Mouse (Mus musculus): Measurements from ENCODE around the gene Tnfrsf18. TPM values are rescaled to one million over a fixed set of nuclear protein-coding genes. Genes with fewer than 3 reads are reported as not detected.

Tnfrsf18 gene
- polyA plus RNA-seq, 1 experiment from 2014 or later: 1.4 TPM

GRCm38 (mm10) chr4:156004109-156004508 is 21.9 kb upstream of the Tnfrsf18 start:
- no peak for DNase-seq
- H3K4me3 ChIP-seq (replicated peaks; ENCODE audit: low read depth, low read length): no peak overlapping the region
- H3K4me1 ChIP-seq (ENCODE audit: control insufficient read depth, insufficient read depth, low read length): no peaks in the 10 kb centered on the region
- H3K27me3 ChIP-seq (ENCODE audit: control insufficient read depth, insufficient read depth, low read length): no peaks in the 10 kb centered on the region
- peaks cover 89% of the 10 kb centered on the region for H3K36me3 ChIP-seq (ENCODE audit: control insufficient read depth, insufficient read depth, low read length)
- H3K9me3 ChIP-seq (ENCODE audit: control insufficient read depth, low read length): no peaks in the 10 kb centered on the region
- ATAC-seq (ENCODE audit: low FRiP score, low TSS enrichment): no peak
- H3K9ac ChIP-seq (replicated peaks; ENCODE audit: low read length): no peak overlapping the region
- no peak overlapping the region for H3K27ac ChIP-seq (replicated peaks; ENCODE audit: low read depth, low read length)
- H3K4me2 ChIP-seq (ENCODE audit: low read length): no peak overlapping the region
- WGBS: 96% methylated on average over 3 of the region's 3 CpGs

- H3K9me3 ChIP-seq (ENCODE audit: control insufficient read depth, low read length): no peaks in the 10 kb centered on the region
- peaks cover 89% of the 10 kb centered on the region for H3K36me3 ChIP-seq (ENCODE audit: control insufficient read depth, insufficient read depth, low read length)
- DNase-seq (no peak), ATAC-seq (ENCODE audit: low FRiP score, low TSS enrichment) (no peak)
- H3K27ac ChIP-seq (replicated peaks; ENCODE audit: low read depth, low read length): no peak overlapping the region
- no peaks in the 10 kb centered on the region for H3K27me3 ChIP-seq (ENCODE audit: control insufficient read depth, insufficient read depth, low read length)
- 93% methylated on average over 4 of the region's 4 CpGs for WGBS
- H3K9ac ChIP-seq (replicated peaks; ENCODE audit: low read length): no peak overlapping the region
- H3K4me2 ChIP-seq (ENCODE audit: low read length): no peak overlapping the region
- no peaks in the 10 kb centered on the region for H3K4me1 ChIP-seq (ENCODE audit: control insufficient read depth, insufficient read depth, low read length)
- no peak overlapping the region for H3K4me3 ChIP-seq (replicated peaks; ENCODE audit: low read depth, low read length)
Measured at GRCm38 (mm10) chr4:156008369-156008768, 17.6 kb upstream of the Tnfrsf18 start.

GRCm38 (mm10) chr4:156013637-156014036 is 12.3 kb upstream of the Tnfrsf18 start, which contains the start of gene Tnfrsf4:
TSS of gene Tnfrsf4 (plus strand) at chr4:156013843.
- no peaks in the 10 kb centered on the region for H3K9me3 ChIP-seq (ENCODE audit: control insufficient read depth, low read length)
- ATAC-seq (ENCODE audit: low FRiP score, low TSS enrichment) (no peak), DNase-seq (no peak)
- no peak within 1 kb of the TSS for H3K4me3 ChIP-seq (replicated peaks; ENCODE audit: low read depth, low read length)
- H3K27me3 ChIP-seq (ENCODE audit: control insufficient read depth, insufficient read depth, low read length): no peaks in the 10 kb centered on the region
- peaks cover 67% of the 10 kb centered on the region for H3K36me3 ChIP-seq (ENCODE audit: control insufficient read depth, insufficient read depth, low read length)
- H3K4me2 ChIP-seq (ENCODE audit: low read length): no peak within 1 kb of the TSS
- H3K27ac ChIP-seq (replicated peaks; ENCODE audit: low read depth, low read length): no peak within 1 kb of the TSS
- no peaks in the 10 kb centered on the region for H3K4me1 ChIP-seq (ENCODE audit: control insufficient read depth, insufficient read depth, low read length)
- WGBS: 89% methylated on average over 8 of the region's 8 CpGs
- no peak within 1 kb of the TSS for H3K9ac ChIP-seq (replicated peaks; ENCODE audit: low read length)

GRCm38 (mm10) chr4:156014436-156014835 is 11.5 kb upstream of the Tnfrsf18 start:
- Histone ChIP-seq H3K4me3 (replicated peaks; ENCODE audit: low read depth, low read length) (no peak overlapping the region), H3K4me1 (ENCODE audit: control insufficient read depth, insufficient read depth, low read length) (no peaks in the 10 kb centered on the region), H3K27me3 (ENCODE audit: control insufficient read depth, insufficient read depth, low read length) (no peaks in the 10 kb centered on the region), H3K9ac (replicated peaks; ENCODE audit: low read length) (no peak overlapping the region), H3K9me3 (ENCODE audit: control insufficient read depth, low read length) (no peaks in the 10 kb centered on the region), H3K4me2 (ENCODE audit: low read length) (no peak overlapping the region), H3K36me3 (ENCODE audit: control insufficient read depth, insufficient read depth, low read length) (peaks cover 60% of the 10 kb centered on the region), H3K27ac (replicated peaks; ENCODE audit: low read depth, low read length) (no peak overlapping the region)
- DNase-seq (no peak), ATAC-seq (ENCODE audit: low FRiP score, low TSS enrichment) (no peak)
- 94% methylated on average over 2 of the region's 2 CpGs for WGBS

DNA sequence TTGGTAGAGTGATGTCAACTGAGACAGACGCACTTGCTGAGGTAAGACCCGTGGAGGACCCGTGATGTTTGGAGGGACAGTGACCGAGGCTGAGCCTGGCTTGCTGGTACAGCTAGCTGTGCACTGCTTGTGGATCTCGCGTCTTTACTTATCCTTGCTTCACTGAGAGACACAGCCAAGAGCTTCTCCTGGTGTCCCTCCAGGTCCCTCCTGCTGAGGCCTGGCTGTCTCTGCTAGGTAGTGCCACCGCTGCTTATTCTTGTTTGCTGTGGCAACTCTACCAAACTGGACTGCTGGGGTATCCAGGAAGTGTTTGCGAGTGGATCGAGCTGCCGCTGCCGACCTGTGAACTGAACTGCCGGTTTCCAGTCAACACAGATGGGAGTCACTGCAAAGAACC is 6.2 kb upstream of the Tnfrsf18 start:
- Histone ChIP-seq H3K4me3 (replicated peaks; ENCODE audit: low read depth, low read length) (no peak overlapping the region), H3K4me2 (ENCODE audit: low read length) (no peak overlapping the region), H3K36me3 (ENCODE audit: control insufficient read depth, insufficient read depth, low read length) (peaks cover 15% of the 10 kb centered on the region), H3K27ac (replicated peaks; ENCODE audit: low read depth, low read length) (no peak overlapping the region), H3K9ac (replicated peaks; ENCODE audit: low read length) (no peak overlapping the region), H3K27me3 (ENCODE audit: control insufficient read depth, insufficient read depth, low read length) (no peaks in the 10 kb centered on the region), H3K4me1 (ENCODE audit: control insufficient read depth, insufficient read depth, low read length) (no peaks in the 10 kb centered on the region), H3K9me3 (ENCODE audit: control insufficient read depth, low read length) (no peaks in the 10 kb centered on the region)
- no peak for ATAC-seq (ENCODE audit: low FRiP score, low TSS enrichment)
- DNase-seq: no peak
- 91% methylated on average over 12 of the region's 12 CpGs for WGBS

DNA sequence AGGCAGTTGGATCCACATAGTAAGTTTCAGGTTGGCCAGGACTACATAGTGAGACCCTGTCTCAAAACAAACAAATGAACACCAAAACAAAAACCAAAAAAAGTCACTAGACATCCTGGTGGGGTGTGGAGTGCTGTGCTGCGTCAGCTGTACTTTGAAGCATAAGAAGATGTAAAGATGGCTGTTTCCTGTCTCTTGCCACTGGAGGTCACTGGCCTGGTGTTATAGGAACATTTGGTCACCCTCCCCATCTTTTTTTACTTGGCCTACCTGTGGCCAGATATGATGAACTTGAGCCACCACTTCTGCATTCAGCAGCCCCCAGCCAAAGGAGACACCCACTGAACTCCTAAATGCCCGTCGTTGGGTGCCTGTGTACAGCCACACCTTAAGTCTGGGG is 4.6 kb upstream of the Tnfrsf18 start:
- 93% methylated on average over 3 of the region's 3 CpGs for WGBS
- no peak for ATAC-seq (ENCODE audit: low FRiP score, low TSS enrichment)
- Histone ChIP-seq H3K27me3 (ENCODE audit: control insufficient read depth, insufficient read depth, low read length) (no peaks in the 10 kb centered on the region), H3K4me3 (replicated peaks; ENCODE audit: low read depth, low read length) (no peak overlapping the region), H3K4me2 (ENCODE audit: low read length) (no peak overlapping the region), H3K9ac (replicated peaks; ENCODE audit: low read length) (no peak overlapping the region), H3K36me3 (ENCODE audit: control insufficient read depth, insufficient read depth, low read length) (peaks cover 8% of the 10 kb centered on the region; the same call in 1 of the 2 replicates), H3K4me1 (ENCODE audit: control insufficient read depth, insufficient read depth, low read length) (no peaks in the 10 kb centered on the region), H3K27ac (replicated peaks; ENCODE audit: low read depth, low read length) (no peak overlapping the region), H3K9me3 (ENCODE audit: control insufficient read depth, low read length) (no peaks in the 10 kb centered on the region)
- no peak for DNase-seq

GRCm38 (mm10) chr4:156021942-156022419 is 4.0 kb upstream of the Tnfrsf18 start:
- H3K27ac ChIP-seq (replicated peaks; ENCODE audit: low read depth, low read length): no peak overlapping the region
- no peaks in the 10 kb centered on the region for H3K27me3 ChIP-seq (ENCODE audit: control insufficient read depth, insufficient read depth, low read length)
- DNase-seq (no peak), ATAC-seq (ENCODE audit: low FRiP score, low TSS enrichment) (no peak)
- no peak overlapping the region for H3K4me3 ChIP-seq (replicated peaks; ENCODE audit: low read depth, low read length)
- H3K4me1 ChIP-seq (ENCODE audit: control insufficient read depth, insufficient read depth, low read length): no peaks in the 10 kb centered on the region
- H3K4me2 ChIP-seq (ENCODE audit: low read length): no peak overlapping the region
- 91% methylated on average over 9 of the region's 9 CpGs for WGBS
- H3K9ac ChIP-seq (replicated peaks; ENCODE audit: low read length): no peak overlapping the region
- peaks cover 11% of the 10 kb centered on the region; the same call in 1 of the 2 replicates for H3K36me3 ChIP-seq (ENCODE audit: control insufficient read depth, insufficient read depth, low read length)
- H3K9me3 ChIP-seq (ENCODE audit: control insufficient read depth, low read length): no peaks in the 10 kb centered on the region

- no peaks in the 10 kb centered on the region for H3K9me3 ChIP-seq (ENCODE audit: control insufficient read depth, low read length)
- 86% methylated on average over 9 of the region's 9 CpGs for WGBS
- no peak overlapping the region for H3K4me2 ChIP-seq (ENCODE audit: low read length)
- H3K4me3 ChIP-seq (replicated peaks; ENCODE audit: low read depth, low read length): no peak overlapping the region
- no peak for DNase-seq
- H3K36me3 ChIP-seq (ENCODE audit: control insufficient read depth, insufficient read depth, low read length): peaks cover 26% of the 10 kb centered on the region
- H3K27ac ChIP-seq (replicated peaks; ENCODE audit: low read depth, low read length): no peak overlapping the region
- H3K4me1 ChIP-seq (ENCODE audit: control insufficient read depth, insufficient read depth, low read length): no peaks in the 10 kb centered on the region
- no peak for ATAC-seq (ENCODE audit: low FRiP score, low TSS enrichment)
- no peaks in the 10 kb centered on the region for H3K27me3 ChIP-seq (ENCODE audit: control insufficient read depth, insufficient read depth, low read length)
- H3K9ac ChIP-seq (replicated peaks; ENCODE audit: low read length): no peak overlapping the region
Measured at GRCm38 (mm10) chr4:156023520-156023919, 2.4 kb upstream of the Tnfrsf18 start.

DNA sequence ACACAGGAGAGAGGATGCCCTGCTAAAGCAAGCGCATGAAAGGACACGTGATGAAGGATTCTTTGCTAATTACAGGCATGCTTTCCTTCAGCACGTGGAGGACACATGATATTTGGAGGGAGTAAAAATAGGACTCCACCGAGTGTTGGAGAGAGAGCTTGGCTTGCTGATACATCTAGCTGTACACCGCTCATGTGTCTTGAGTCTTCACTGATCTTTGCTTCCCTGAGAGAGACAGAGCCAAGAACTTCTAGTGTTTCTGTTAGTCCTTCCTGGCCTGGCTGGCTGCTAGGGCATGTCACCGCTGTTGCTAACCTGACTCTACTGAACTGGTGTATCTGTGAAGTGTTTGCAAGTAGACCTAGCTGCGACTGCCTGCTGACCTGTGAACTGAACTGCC is 1.8 kb upstream of the Tnfrsf18 start:
- Histone ChIP-seq H3K36me3 (ENCODE audit: control insufficient read depth, insufficient read depth, low read length) (peaks cover 26% of the 10 kb centered on the region), H3K9me3 (ENCODE audit: control insufficient read depth, low read length) (no peaks in the 10 kb centered on the region), H3K4me1 (ENCODE audit: control insufficient read depth, insufficient read depth, low read length) (no peaks in the 10 kb centered on the region), H3K27me3 (ENCODE audit: control insufficient read depth, insufficient read depth, low read length) (no peaks in the 10 kb centered on the region), H3K4me2 (ENCODE audit: low read length) (no peak overlapping the region), H3K9ac (replicated peaks; ENCODE audit: low read length) (no peak overlapping the region), H3K27ac (replicated peaks; ENCODE audit: low read depth, low read length) (no peak overlapping the region), H3K4me3 (replicated peaks; ENCODE audit: low read depth, low read length) (no peak overlapping the region)
- DNase-seq (no peak), ATAC-seq (ENCODE audit: low FRiP score, low TSS enrichment) (no peak)
- 96% methylated on average over 7 of the region's 7 CpGs for WGBS

All from midbrain, embryonic 14.5 days (tissue).